ENCODE assay signal across 17 mouse cellular contexts in the genomic region with DNA sequence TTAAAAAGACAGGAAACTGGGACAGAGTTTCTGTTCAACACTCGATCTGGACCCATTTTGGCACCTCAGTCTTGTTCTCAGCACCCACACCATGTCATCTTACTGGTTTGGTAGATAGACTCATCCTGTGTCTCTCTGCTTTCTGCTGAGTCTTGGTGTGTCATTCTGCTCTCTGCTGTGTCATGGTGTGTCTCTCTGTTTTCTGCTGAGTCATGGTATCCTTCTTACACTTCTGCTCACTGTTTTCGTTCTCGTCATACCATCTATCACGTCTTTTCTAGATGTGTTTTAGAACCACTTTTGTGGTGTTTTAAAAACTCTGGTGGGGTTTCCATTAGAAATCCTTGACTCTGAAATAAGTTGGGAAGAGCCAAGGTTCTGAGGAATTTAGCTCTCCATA.
"Had no signal": no experiment of that assay in that cellular context is flagged by ENCODE, and none has a peak within 500 bp of the region (broad histone marks: within the 10 kb centered on the region; RNA-seq: fewer than 3 reads in every experiment).

No protein-coding gene starts in this region.

- H3K36me3 ChIP-seq: lung, embryonic 15.5 days; midbrain, embryonic 13.5 days; midbrain, embryonic 15.5 days; neural tube, embryonic 12.5 days; stomach, embryonic 15.5 days had no signal

- ATAC-seq: lung, postnatal 0 days; midbrain, embryonic 13.5 days; midbrain, embryonic 15.5 days had no signal

- H3K27me3 ChIP-seq: lung, embryonic 15.5 days; megakaryocyte, embryonic 14.5 days; midbrain, embryonic 15.5 days; neural tube, embryonic 12.5 days; stomach, embryonic 15.5 days had no signal

- H3K27ac ChIP-seq: lung, embryonic 15.5 days; macrophage; midbrain, embryonic 13.5 days; midbrain, embryonic 15.5 days; neural tube, embryonic 12.5 days; stomach, embryonic 15.5 days; stomach, postnatal 0 days had no signal

- DNase-seq: lung, adult 2 months; lung, postnatal 14 days; lung, postnatal 36 days; right cerebral cortex, postnatal 14 days; thymus, adult 2 months; thymus, postnatal 25 days; thymus, postnatal 4 days had no signal

- H3K9me3 ChIP-seq: lung, embryonic 15.5 days; midbrain, embryonic 13.5 days; midbrain, embryonic 15.5 days; neural tube, embryonic 12.5 days; stomach, embryonic 15.5 days had no signal

- H3K4me3 ChIP-seq: lung, embryonic 15.5 days; megakaryocyte, embryonic 14.5 days; midbrain, embryonic 13.5 days; midbrain, embryonic 15.5 days; neural tube, embryonic 12.5 days; stomach, embryonic 15.5 days had no signal

- H3K4me2 ChIP-seq: lung, embryonic 15.5 days; midbrain, embryonic 11.5 days; midbrain, embryonic 13.5 days; midbrain, embryonic 15.5 days; neural tube, embryonic 12.5 days; stomach, embryonic 15.5 days had no signal

- H3K9ac ChIP-seq: lung, embryonic 15.5 days; midbrain, embryonic 13.5 days; midbrain, embryonic 15.5 days; neural tube, embryonic 12.5 days; stomach, embryonic 15.5 days had no signal

- H3K4me1 ChIP-seq: lung, embryonic 15.5 days; megakaryocyte, embryonic 14.5 days; midbrain, embryonic 13.5 days; midbrain, embryonic 15.5 days; neural tube, embryonic 12.5 days; stomach, embryonic 15.5 days had no signal
